Mouse (Mus musculus): ENCODE measurements around the gene Tmem131. TPM values are rescaled to one million over a fixed set of nuclear protein-coding genes. Genes with fewer than 3 reads are reported as not detected.
"Not testable (repeated sequence)": the region's sequence is repeated elsewhere in the genome, so short reads cannot be mapped to it uniquely, and the experiment has no call there.

Gene Tmem131
- polyA plus RNA-seq, 1 experiment, result 56.8 TPM

DNA sequence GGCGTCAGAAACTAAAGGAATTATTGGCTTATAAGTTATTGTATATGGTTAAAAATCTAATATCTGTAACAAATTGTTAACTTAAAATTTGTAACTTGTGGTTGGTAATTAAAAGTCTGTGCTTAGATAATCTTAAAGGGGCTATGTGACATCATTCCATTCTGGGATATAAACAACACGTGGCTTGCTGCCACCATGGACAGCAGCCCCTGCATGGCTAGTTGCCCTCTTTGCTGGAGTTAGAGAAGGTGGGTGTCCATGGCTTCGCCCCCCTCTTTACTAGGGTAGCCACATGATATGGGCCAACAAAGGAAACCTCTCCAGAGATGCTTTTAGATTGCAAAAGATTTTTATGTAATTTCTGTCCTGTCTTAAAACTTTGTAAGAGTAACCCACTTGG, 48.0 kb downstream of the Tmem131 start:
- Histone ChIP-seq H3K4me1 (ENCODE audit: control insufficient read depth, insufficient read depth, low read length) (no peaks in the 10 kb centered on the region), H3K4me3 (ENCODE audit: insufficient read depth, low read length) (no peak overlapping the region), H3K27ac (ENCODE audit: insufficient read depth, low read length) (no peak overlapping the region)
- TF ChIP-seq POLR2A (IDR thresholded peaks at IDR 0.05; ENCODE audit: low read depth, low read length) (no peak), CTCF (IDR thresholded peaks at IDR 0.05; ENCODE audit: borderline replicate concordance, insufficient read depth, low read length) (no peak)

DNA sequence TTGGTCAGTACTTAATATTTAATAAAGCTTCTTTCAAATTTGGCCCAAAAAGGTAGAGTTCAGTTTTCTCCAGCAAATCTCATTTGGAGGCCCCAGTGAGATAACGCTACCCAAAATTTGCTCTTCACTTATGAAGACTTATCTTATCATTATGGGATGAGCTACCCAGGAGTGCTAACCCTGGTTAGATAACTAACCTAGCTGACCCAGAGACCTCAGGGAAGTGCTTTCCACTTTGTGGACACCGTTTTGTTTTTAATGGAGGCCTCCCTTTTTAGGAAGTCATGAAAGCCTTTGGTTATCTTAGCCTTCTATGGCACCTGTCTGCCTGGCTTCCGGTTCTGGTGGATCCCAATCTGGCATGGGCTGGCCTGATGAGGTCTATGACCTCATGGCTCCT, 49.3 kb downstream of the Tmem131 start:
- H3K27ac ChIP-seq (ENCODE audit: insufficient read depth, low read length), result no peak overlapping the region
- H3K4me1 ChIP-seq (ENCODE audit: control insufficient read depth, insufficient read depth, low read length), result no peaks in the 10 kb centered on the region
- no peak for TF ChIP-seq CTCF (IDR thresholded peaks at IDR 0.05; ENCODE audit: borderline replicate concordance, insufficient read depth, low read length)
- no peak for TF ChIP-seq POLR2A (IDR thresholded peaks at IDR 0.05; ENCODE audit: low read depth, low read length)
- no peak overlapping the region for H3K4me3 ChIP-seq (ENCODE audit: insufficient read depth, low read length)

DNA sequence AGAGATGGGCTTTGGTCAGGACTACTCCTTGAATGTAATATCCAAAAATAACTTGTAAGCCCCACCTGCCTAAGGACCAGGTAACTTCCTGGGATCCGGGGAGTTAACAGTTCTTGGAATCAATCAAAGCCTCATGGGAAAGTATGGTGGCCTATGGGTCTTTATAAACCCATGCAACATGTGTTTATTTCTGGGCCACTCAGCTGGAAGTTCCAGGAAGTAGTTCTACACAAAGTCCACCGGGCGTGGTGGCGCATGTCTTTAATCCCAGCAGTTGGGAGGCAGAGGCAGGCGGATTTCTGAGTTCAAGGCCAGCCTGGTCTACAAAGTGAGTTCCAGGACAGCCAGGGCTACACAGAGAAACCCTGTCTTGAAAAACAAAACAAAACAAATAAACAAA, 49.7 kb downstream of the Tmem131 start:
- not testable (repeated sequence) for H3K4me3 ChIP-seq (ENCODE audit: insufficient read depth, low read length); H3K4me1 ChIP-seq (ENCODE audit: control insufficient read depth, insufficient read depth, low read length); H3K27ac ChIP-seq (ENCODE audit: insufficient read depth, low read length)

DNA sequence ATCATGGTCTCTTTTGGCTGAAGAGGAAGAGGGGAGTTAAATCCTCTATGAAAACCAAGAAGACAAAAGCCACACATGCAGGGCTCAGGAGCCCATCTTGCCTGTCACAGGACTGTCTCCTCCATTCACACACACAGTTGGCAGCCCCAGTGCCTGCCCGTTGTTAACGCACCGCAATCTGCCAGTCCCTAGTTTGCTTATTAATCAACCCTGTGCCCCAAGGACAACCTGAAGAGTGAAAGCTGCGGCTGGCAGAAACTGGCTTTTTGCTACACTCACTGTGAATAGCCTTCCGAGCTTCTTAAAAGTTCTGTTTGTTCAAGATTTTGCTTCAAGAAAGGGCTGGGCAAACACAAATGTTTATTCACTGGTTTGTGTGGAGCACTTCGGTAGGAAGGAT, 50.3 kb downstream of the Tmem131 start:
- TF ChIP-seq CTCF (IDR thresholded peaks at IDR 0.05; ENCODE audit: borderline replicate concordance, insufficient read depth, low read length) (no peak), POLR2A (IDR thresholded peaks at IDR 0.05; ENCODE audit: low read depth, low read length) (no peak)
- H3K4me3 ChIP-seq (ENCODE audit: insufficient read depth, low read length), result no peak overlapping the region
- no peaks in the 10 kb centered on the region for H3K4me1 ChIP-seq (ENCODE audit: control insufficient read depth, insufficient read depth, low read length)
- H3K27ac ChIP-seq (ENCODE audit: insufficient read depth, low read length), result no peak overlapping the region

DNA sequence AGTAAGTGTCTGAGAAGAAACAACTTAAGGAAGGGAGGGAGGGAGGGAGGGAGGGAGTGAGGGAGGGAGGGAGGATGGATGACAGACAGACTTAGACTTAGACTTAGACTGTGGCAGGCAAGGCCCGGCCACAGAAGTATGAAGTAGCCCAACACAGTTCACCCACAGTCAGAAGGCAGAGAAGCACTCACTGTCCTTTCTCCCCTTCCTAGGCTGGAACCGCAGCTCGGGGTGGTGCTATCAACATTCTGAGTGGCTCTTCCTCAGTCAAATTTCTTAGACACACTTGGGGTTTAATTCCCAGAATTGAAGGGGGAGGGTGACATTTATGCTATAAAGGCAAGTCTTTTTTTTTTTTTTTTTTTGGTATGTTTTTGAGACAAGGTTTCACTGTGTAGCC, 51.0 kb downstream of the Tmem131 start:
- Histone ChIP-seq H3K4me1 (ENCODE audit: control insufficient read depth, insufficient read depth, low read length) (no peaks in the 10 kb centered on the region), H3K4me3 (ENCODE audit: insufficient read depth, low read length) (no peak overlapping the region), H3K27ac (ENCODE audit: insufficient read depth, low read length) (no peak overlapping the region)
- TF ChIP-seq POLR2A (IDR thresholded peaks at IDR 0.05; ENCODE audit: low read depth, low read length) (no peak), CTCF (IDR thresholded peaks at IDR 0.05; ENCODE audit: borderline replicate concordance, insufficient read depth, low read length) (no peak)

DNA sequence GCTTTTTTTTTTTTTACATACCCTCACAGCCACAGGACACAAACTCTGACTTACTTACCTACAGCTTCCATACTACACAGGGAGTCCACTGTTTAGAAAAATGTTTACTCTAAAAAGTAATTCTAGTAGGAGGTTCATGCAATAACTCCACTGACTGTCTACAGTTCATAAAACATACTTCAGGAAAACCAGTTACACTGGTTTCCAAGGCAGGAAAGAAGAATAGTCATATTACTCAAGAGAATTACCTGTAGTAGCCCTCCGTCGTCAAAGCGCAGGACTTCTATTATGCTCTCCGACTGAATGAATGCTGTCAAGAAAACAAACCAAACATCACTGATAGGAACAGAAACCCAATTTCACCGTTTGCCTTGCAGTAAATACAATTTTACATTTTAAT, 54.5 kb downstream of the Tmem131 start:
- no peak overlapping the region for H3K27ac ChIP-seq (ENCODE audit: insufficient read depth, low read length)
- peaks cover under 1% of the 10 kb centered on the region for H3K4me1 ChIP-seq (ENCODE audit: control insufficient read depth, insufficient read depth, low read length)
- no peak overlapping the region for H3K4me3 ChIP-seq (ENCODE audit: insufficient read depth, low read length)
- TF ChIP-seq POLR2A (IDR thresholded peaks at IDR 0.05; ENCODE audit: low read depth, low read length), result no peak
- no peak for TF ChIP-seq CTCF (IDR thresholded peaks at IDR 0.05; ENCODE audit: borderline replicate concordance, insufficient read depth, low read length)

DNA sequence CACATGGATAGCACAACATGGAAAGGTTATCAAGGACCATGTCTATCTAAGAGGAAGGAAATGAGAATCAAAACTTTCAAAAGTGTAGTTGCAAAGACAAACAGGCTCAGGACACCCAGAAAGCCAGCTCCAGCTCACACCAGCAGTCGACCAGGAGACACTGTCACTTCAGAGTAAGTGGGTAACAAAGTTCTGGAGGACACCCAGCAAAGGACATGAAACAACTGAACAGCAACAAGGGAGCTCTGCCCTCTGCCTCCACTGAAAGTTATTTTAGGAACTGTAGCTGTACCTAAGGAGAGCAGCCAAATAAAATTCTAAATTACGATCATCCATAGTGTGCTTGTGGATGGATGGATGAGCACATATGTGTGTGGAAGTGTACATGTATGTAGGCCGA, 56.3 kb downstream of the Tmem131 start:
- TF ChIP-seq POLR2A (IDR thresholded peaks at IDR 0.05; ENCODE audit: low read depth, low read length), result no peak
- no peak for TF ChIP-seq CTCF (IDR thresholded peaks at IDR 0.05; ENCODE audit: borderline replicate concordance, insufficient read depth, low read length)
- Histone ChIP-seq H3K4me3 (ENCODE audit: insufficient read depth, low read length) (no peak overlapping the region), H3K27ac (ENCODE audit: insufficient read depth, low read length) (no peak overlapping the region), H3K4me1 (ENCODE audit: control insufficient read depth, insufficient read depth, low read length) (peaks cover 2% of the 10 kb centered on the region)

DNA sequence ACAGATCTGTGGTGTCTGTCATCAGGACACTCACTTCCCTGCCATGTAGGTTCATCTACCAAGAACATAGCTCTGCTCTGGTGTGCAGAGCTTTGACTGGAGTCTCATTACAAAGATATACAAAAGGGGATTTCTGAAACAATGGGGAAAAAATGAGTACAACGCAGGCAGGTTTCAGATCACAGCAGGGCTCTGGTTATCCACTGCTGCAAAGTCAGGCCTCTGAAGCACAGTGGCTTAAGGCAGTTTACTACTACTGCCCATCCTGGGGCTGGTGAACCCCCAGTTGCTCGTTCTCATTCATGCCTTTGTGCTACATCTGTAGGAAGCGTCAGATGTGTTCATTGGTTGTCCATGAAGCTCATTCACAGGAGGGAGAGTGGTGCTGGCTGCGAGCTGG, 57.0 kb downstream of the Tmem131 start:
- Histone ChIP-seq H3K4me1 (ENCODE audit: control insufficient read depth, insufficient read depth, low read length) (peaks cover 2% of the 10 kb centered on the region), H3K4me3 (ENCODE audit: insufficient read depth, low read length) (no peak overlapping the region), H3K27ac (ENCODE audit: insufficient read depth, low read length) (no peak overlapping the region)
- TF ChIP-seq POLR2A (IDR thresholded peaks at IDR 0.05; ENCODE audit: low read depth, low read length), result no peak
- TF ChIP-seq CTCF (IDR thresholded peaks at IDR 0.05; ENCODE audit: borderline replicate concordance, insufficient read depth, low read length), result no peak

DNA sequence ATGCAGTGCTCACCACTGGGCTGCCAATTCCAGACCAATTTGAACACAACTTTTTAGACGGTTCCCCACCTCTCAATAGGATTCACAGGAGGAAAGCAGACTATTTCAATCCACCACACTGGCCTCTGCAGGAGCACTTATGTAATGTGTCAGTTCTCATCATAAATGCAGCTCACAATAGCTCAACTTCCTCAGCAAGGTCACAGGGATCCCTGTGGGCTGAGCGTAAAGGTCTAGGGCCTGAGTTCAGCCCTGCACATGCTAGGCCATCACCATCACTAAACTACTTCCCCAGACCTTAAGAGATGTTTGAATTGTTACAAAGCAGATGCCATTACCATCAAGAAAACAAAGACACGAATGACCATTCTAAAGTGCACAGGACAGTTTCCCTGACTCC, 58.9 kb downstream of the Tmem131 start:
- TF ChIP-seq POLR2A (IDR thresholded peaks at IDR 0.05; ENCODE audit: low read depth, low read length) (no peak), CTCF (IDR thresholded peaks at IDR 0.05; ENCODE audit: borderline replicate concordance, insufficient read depth, low read length) (no peak)
- no peak overlapping the region for H3K27ac ChIP-seq (ENCODE audit: insufficient read depth, low read length)
- no peak overlapping the region for H3K4me3 ChIP-seq (ENCODE audit: insufficient read depth, low read length)
- peaks cover 2% of the 10 kb centered on the region for H3K4me1 ChIP-seq (ENCODE audit: control insufficient read depth, insufficient read depth, low read length)

DNA sequence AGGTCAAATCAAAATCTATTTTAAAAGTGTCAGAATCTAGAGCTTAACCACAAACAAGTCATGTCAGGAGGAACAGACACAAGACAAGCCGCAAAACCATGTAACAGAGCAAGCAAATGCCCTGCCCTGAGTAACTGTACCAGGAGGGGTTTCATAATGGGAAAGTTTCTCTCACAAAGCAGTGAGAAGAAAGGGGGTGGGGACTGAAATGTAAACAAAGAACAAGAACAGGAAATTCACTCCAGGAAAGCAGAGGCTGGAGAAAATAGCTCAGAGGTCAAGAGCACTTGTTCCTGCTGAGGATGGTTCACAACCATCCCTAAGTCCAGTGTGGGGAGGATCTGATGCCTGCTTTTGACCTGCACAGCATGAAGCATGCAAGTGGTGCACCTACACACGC, 59.7 kb downstream of the Tmem131 start:
- no peak overlapping the region for H3K4me3 ChIP-seq (ENCODE audit: insufficient read depth, low read length)
- peaks cover 2% of the 10 kb centered on the region for H3K4me1 ChIP-seq (ENCODE audit: control insufficient read depth, insufficient read depth, low read length)
- no peak for TF ChIP-seq CTCF (IDR thresholded peaks at IDR 0.05; ENCODE audit: borderline replicate concordance, insufficient read depth, low read length)
- no peak for TF ChIP-seq POLR2A (IDR thresholded peaks at IDR 0.05; ENCODE audit: low read depth, low read length)
- no peak overlapping the region for H3K27ac ChIP-seq (ENCODE audit: insufficient read depth, low read length)

DNA sequence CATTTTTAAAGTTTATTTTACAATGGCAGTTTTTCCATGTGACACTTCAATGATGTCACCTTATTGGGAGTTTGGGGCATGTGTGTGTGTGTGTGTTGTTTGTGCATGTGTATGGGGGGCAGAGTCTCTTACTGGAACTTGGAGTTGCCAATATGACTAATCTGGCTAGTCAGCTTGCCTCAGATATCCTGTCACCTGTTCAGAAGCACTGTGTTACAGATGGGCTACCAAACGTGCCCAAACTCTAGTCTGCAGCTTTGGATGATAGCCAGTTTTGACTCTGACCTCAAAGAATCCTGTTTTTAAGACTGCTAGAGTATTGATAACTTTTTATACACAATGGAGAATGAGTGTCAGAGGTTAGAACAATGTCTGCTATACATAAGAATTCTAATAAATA, 64.3 kb downstream of the Tmem131 start:
- Histone ChIP-seq H3K4me3 (ENCODE audit: insufficient read depth, low read length) (no peak overlapping the region), H3K4me1 (ENCODE audit: control insufficient read depth, insufficient read depth, low read length) (peaks cover 5% of the 10 kb centered on the region), H3K27ac (ENCODE audit: insufficient read depth, low read length) (no peak overlapping the region)
- TF ChIP-seq POLR2A (IDR thresholded peaks at IDR 0.05; ENCODE audit: low read depth, low read length) (no peak), CTCF (IDR thresholded peaks at IDR 0.05; ENCODE audit: borderline replicate concordance, insufficient read depth, low read length) (no peak)
